Mouse (Mus musculus): ENCODE data around the gene Gins2.

Gins2 gene

GRCm38 (mm10) chr8:120565151-120565711 is 23.9 kb downstream of the Gins2 start:
- DNase-seq (ENCODE audit: low spot score in 2 of 2) = no peak

GRCm38 (mm10) chr8:120563851-120564837 is 25.0 kb downstream of the Gins2 start:
- DNase-seq (ENCODE audit: low spot score in 2 of 2) = peak; percentile 94

GRCm38 (mm10) chr8:120563348-120563724 is 25.8 kb downstream of the Gins2 start:
- DNase-seq (ENCODE audit: low spot score in 2 of 2) = peak in 1 of 2 experiments; percentile 46

- DNase-seq (ENCODE audit: low spot score in 2 of 2) = no peak
Observed at GRCm38 (mm10) chr8:120562680-120563347, 26.3 kb downstream of the Gins2 start.

- DNase-seq (ENCODE audit: low spot score in 2 of 2) = no peak
Observed at GRCm38 (mm10) chr8:120561539-120562435, 27.3 kb downstream of the Gins2 start.

- no peak for DNase-seq (ENCODE audit: low spot score in 2 of 2)
Observed at GRCm38 (mm10) chr8:120560535-120560934, 28.6 kb downstream of the Gins2 start.

- no peak for DNase-seq (ENCODE audit: low spot score in 2 of 2)
Observed at GRCm38 (mm10) chr8:120559654-120560053, 29.4 kb downstream of the Gins2 start.

GRCm38 (mm10) chr8:120558162-120558561 is 30.9 kb downstream of the Gins2 start:
- DNase-seq (ENCODE audit: low spot score in 2 of 2) = no peak

- no peak for DNase-seq (ENCODE audit: low spot score in 2 of 2)
Observed at GRCm38 (mm10) chr8:120557170-120557965, 31.7 kb downstream of the Gins2 start.

- DNase-seq (ENCODE audit: low spot score in 2 of 2) = no peak
Observed at GRCm38 (mm10) chr8:120556198-120556892, 32.8 kb downstream of the Gins2 start.

GRCm38 (mm10) chr8:120554466-120555039 is 34.6 kb downstream of the Gins2 start:
- DNase-seq (ENCODE audit: low spot score in 2 of 2) = no peak

- no peak for DNase-seq (ENCODE audit: low spot score in 2 of 2)
Observed at GRCm38 (mm10) chr8:120553441-120554123, 35.5 kb downstream of the Gins2 start.

- no peak for DNase-seq (ENCODE audit: low spot score in 2 of 2)
Observed at GRCm38 (mm10) chr8:120552509-120552908, 36.6 kb downstream of the Gins2 start.

GRCm38 (mm10) chr8:120551677-120551980 is 37.5 kb downstream of the Gins2 start:
- no peak for DNase-seq (ENCODE audit: low spot score in 2 of 2)

- DNase-seq (ENCODE audit: low spot score in 2 of 2) = peak in 1 of 2 experiments; percentile 47
Observed at GRCm38 (mm10) chr8:120550937-120551676, 38.0 kb downstream of the Gins2 start.

- no peak for DNase-seq (ENCODE audit: low spot score in 2 of 2)
Observed at GRCm38 (mm10) chr8:120550430-120550829, 38.7 kb downstream of the Gins2 start.

GRCm38 (mm10) chr8:120549922-120550321 is 39.2 kb downstream of the Gins2 start:
- no peak for DNase-seq (ENCODE audit: low spot score in 2 of 2)

- no peak for DNase-seq (ENCODE audit: low spot score in 2 of 2)
Observed at GRCm38 (mm10) chr8:120549321-120549921, 39.7 kb downstream of the Gins2 start.
